Mouse (Mus musculus) right cerebral cortex, postnatal 4 days (tissue): ENCODE measurements around the gene Colgalt1.
A peak's percentile ranks its signal among the peaks of the same experiment; 100 is the strongest.

Experiments
- DNase-seq: peaks from one replicate; pipeline ENCODE4 v3.0.0-alpha.2; 2022

Colgalt1 gene

GRCm38 (mm10) chr8:71629096-71629697 lies 18.4 kb downstream of the Colgalt1 start:
- DNase-seq, result peak; percentile 91

GRCm38 (mm10) chr8:71629781-71630212 lies 19.0 kb downstream of the Colgalt1 start:
- DNase-seq, result peak; percentile 48

GRCm38 (mm10) chr8:71630761-71631160 lies 20.0 kb downstream of the Colgalt1 start:
- DNase-seq, result no peak

- DNase-seq, result no peak
Observed at GRCm38 (mm10) chr8:71631897-71632296, 21.1 kb downstream of the Colgalt1 start.

GRCm38 (mm10) chr8:71633164-71633563 lies 22.4 kb downstream of the Colgalt1 start:
- DNase-seq, result no peak

GRCm38 (mm10) chr8:71633981-71634667 lies 23.3 kb downstream of the Colgalt1 start:
- no peak for DNase-seq

- DNase-seq, result no peak
Observed at GRCm38 (mm10) chr8:71637149-71638095, 26.6 kb downstream of the Colgalt1 start.

- DNase-seq, result no peak
Observed at GRCm38 (mm10) chr8:71638321-71638720, 27.5 kb downstream of the Colgalt1 start.

- DNase-seq, result no peak
Observed at GRCm38 (mm10) chr8:71639318-71639717, 28.5 kb downstream of the Colgalt1 start.

GRCm38 (mm10) chr8:71645510-71645909 lies 34.7 kb downstream of the Colgalt1 start:
- no peak for DNase-seq

GRCm38 (mm10) chr8:71654600-71654999 lies 43.8 kb downstream of the Colgalt1 start:
- DNase-seq, result no peak

- no peak for DNase-seq
Observed at GRCm38 (mm10) chr8:71657816-71658215, 47.0 kb downstream of the Colgalt1 start.

- DNase-seq, result no peak
Observed at GRCm38 (mm10) chr8:71658515-71659049, 47.8 kb downstream of the Colgalt1 start.

- no peak for DNase-seq
Observed at GRCm38 (mm10) chr8:71659751-71660150, 49.0 kb downstream of the Colgalt1 start.

- peak; percentile 95 for DNase-seq
Observed at GRCm38 (mm10) chr8:71660325-71661120, 49.7 kb downstream of the Colgalt1 start.

GRCm38 (mm10) chr8:71665331-71666130 lies 54.7 kb downstream of the Colgalt1 start:
- DNase-seq, result no peak

GRCm38 (mm10) chr8:71666855-71667254 lies 56.1 kb downstream of the Colgalt1 start:
- no peak for DNase-seq

GRCm38 (mm10) chr8:71667256-71667655 lies 56.5 kb downstream of the Colgalt1 start:
- no peak for DNase-seq

- no peak for DNase-seq
Observed at GRCm38 (mm10) chr8:71668220-71668975, 57.6 kb downstream of the Colgalt1 start.

GRCm38 (mm10) chr8:71670198-71670597 lies 59.4 kb downstream of the Colgalt1 start:
- DNase-seq, result no peak
